Mouse (Mus musculus): ENCODE results near the gene Tfrc.

- TF ChIP-seq POLR2A (IDR thresholded peaks at IDR 0.05; ENCODE audit: low read depth, low read length) (no peak), CTCF (IDR thresholded peaks at IDR 0.05; ENCODE audit: borderline replicate concordance, insufficient read depth, low read length) (no peak)
Observed at GRCm38 (mm10) chr16:32662372-32662771, 53.7 kb downstream of the Tfrc start.
